Mouse (Mus musculus) hindlimb bud, embryonic 11.5 days (tissue): ENCODE measurements around the gene Rasgef1b.

Experiments
- DNase-seq: peaks from one replicate; pipeline ENCODE4 v3.0.0-alpha.2; 2012; ENCODE audit warnings: low read depth, low spot score; ENCODE audit errors: extremely low spot score

The Rasgef1b gene

DNA sequence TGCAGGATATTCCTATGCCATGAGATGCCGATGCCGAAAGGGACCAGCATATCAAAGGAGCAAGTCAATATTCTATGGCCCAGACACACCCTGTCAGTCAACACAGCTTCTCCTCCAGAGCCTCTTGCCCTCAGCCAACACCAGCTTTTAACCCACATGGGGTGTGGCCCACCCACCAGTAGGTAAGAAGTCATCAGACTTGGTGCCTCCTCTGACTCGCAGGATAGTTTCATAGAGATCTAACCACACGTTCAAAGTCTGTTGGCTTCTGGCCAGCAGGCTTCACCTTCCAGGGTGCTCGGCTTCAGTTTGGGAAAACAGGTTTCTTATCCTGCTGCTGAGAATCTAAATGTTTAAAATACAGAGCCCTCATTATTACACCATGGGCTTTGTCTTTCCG lies 399.8 kb downstream of the Rasgef1b start:
- DNase-seq: no peak

DNA sequence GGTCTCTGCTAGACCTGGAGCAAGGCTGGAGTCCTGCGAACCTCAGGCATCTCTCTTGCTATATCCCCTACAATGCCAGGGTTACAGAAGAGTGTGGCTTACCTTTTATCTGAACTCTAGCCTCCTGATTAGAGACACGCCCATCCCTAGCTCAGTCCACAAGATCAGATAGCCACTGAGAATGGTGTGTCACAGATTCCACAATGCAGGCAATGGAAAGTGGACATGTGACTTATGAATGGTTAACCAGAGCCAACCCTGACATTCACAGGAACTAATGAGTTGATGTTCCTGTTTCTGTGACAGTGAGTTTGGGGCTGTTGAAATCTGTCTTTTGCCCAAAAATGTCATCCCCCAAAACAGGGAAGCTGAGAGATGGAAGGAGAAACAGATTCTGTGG lies 401.8 kb downstream of the Rasgef1b start:
- no peak for DNase-seq

DNA sequence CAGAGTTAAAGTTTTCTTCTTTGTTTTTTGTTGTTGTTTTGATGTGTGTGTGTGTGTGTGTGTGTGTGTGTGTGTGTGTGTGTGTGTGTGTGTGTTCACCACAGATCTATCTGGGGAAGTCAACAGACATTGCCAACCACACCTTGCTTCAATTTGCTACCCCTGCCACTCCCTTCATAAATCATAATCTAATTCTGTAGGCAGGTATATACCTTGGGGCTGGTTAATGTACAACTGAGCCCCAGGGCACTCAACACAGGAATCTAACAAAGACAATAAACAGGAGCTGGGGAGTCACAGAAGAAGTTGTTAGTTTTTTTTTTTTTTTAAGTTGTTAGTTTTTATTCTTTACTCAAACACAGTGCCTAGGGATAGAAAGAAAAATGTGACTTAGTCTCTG lies 403.6 kb downstream of the Rasgef1b start:
- no peak for DNase-seq

DNA sequence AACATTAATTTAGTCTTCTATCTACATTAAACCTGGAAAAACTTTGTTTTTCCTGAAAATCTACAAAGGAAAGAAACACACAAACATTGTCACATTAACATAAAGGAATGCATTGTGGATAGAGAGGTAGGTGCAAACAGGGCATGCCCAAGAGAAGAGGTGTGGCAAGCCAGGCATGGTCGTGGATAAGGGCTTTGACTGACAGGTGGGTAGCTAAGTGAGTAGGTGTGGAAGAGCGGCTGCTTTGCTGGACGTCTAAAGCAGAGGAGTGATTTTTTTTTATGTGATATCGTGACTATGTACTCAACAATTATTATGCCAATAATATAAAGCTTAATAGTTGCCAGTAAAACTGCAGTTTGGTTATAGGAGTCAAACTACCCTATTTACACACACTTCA lies 408.1 kb downstream of the Rasgef1b start:
- no peak for DNase-seq

DNA sequence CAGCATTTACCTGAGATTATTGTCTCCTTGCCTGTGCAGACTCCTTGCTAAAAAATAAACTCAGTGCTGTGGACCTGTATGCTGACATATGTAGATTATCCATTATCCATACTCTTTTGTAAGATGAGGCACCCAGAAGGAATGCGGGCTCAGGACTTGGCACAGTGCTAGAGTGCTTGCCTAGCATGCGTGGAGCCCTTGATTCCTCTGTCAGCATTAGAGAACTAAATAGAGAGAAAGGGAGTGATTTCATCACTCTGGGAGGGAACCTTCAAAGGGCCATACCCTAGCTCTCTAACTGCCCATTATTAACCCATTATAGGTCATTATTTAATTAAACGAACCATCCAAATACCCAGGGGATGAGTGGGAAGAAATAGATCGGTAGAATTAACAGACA lies 430.9 kb downstream of the Rasgef1b start:
- DNase-seq: no peak

DNA sequence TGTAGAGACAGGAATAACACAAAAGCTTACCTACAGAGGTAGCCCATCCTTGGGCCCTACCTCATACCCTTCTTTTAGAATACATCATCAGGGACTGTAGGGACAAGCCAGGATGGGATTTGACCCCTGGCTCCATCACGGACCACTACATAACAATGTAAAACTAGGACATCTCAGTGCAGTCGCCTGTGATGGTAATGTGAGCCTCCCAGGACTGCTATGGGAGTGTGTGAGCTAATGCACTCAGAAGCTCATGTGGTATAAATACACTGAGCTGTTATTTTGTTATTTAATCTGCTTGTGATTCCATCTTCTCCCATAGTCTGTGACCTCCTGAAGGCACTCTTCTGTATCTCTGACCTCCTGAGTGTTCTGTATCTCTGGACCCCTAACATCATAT lies 432.5 kb downstream of the Rasgef1b start:
- no peak for DNase-seq

DNA sequence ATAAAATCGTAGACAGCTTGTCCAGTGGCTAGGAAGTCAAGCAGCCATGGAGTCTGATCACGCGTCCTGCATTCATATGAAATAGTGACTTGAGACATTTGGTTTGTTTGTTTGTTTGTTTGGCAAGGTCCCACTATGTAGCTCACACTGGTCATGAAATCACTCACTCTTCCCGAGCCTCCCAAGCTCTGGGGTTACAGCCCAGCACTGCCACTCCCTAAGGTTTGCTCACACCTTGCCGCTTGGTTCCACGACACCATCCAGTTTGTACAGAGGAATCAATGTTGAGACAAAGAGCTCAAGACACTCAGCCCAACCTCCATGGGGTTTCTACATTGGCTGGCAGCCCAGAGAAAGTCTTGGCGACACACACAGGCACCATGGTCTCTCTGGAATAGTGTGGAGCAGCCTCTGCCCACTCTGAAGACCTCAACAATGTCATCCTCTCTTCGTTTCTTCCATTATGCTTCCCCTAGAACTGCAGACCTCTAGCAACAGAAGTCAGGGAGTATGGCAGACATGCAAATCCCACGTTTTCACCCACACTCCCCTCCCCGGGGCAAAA lies 436.5 kb downstream of the Rasgef1b start:
- DNase-seq: no peak

DNA sequence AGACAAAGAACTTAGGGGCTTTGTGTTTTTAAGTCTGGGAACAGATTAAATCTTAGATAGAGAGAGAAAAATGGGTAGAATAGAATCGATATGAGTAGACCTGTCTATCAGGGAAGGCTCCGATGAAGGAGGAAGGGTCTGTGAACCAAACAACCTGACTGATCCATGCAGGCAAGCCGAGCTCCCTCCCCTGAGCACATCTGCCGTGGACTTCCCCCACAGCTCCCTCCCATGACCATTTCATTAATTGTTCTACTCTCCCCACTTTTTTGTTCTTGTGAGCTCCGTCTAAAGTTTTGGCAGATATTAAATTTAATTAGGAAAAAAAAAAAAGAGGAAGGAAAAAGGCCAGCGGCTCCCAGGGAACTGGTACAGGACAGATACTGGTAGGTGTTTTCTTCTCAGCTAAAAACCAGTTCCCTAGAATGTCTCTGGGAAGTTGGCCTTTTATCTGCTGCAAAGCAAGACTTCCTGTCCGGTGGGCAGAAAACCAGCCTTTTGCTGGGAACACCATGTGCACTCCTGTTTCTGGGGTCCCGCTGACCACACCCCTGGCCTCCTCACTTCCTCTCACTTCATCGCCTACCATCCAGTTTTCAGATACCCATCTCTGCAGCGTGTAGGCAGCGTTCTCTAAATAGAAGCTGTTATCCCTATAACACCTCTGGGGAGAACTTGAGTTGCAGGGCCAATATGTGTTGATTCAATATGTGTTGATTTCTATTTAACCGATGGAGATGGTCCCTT lies 437.6 kb downstream of the Rasgef1b start:
- no peak for DNase-seq

DNA sequence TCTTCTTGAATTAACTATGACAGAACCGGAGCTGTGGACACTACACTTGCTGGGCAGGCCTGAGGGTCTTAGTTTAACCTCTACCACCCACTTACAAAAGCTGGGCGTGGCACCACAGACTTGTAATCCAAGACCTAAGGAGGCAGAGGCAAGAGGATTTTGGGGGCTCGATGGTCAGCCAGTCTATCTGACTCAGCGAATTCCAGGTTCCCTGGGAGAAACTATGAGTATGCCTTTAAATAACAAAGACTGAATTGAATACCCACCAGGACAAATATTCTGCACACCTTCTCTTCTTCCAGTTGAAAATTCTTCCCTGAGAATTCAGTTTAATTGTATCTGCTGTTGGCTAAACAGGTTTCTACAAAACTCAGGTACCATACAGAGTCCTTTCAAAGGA lies 440.6 kb downstream of the Rasgef1b start:
- DNase-seq: no peak

DNA sequence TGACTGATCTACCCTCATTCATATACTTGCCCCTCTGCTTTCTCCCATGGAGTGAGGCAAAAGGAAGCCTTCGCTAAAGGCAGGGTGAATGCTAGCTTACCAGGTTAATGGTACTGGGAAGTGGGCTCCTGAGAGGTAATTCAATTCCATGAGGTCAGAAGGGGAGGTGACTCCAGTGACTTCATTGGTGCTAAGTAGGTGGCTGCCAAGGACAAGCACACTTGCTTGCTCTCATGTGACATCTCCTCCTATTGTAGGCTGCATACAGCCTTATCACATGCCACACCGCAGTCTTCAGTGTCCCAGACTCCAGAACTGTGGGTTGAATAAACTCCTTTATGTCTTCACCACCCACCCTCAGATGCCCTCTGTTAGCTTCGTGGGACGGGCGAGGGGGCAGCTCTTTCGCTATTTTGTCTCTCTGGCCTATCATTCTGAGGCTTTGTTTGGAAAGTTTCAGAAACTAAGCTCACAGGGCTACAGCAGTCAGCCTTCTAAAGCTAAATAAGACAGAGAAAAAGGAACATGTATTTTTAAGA lies 441.1 kb downstream of the Rasgef1b start:
- no peak for DNase-seq

DNA sequence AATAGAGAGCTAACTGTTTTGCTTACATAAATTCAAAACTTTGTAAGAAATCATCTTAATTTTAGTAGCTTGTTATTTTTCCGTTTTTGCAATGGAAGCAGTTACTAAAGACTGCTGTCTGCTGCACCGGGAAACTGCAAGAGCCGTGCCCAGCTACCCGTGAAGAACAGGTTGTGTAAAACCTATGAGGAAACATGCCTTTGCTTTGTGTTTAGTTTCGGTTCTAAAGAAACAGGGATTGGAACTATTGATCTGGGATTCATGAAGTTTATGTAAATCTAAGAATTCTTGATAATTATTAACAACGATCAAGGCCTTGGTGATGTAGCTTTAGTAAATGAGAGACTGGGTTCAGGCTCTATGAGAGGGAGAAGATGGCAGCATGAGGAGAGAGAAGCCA lies 442.3 kb downstream of the Rasgef1b start:
- DNase-seq: no peak

DNA sequence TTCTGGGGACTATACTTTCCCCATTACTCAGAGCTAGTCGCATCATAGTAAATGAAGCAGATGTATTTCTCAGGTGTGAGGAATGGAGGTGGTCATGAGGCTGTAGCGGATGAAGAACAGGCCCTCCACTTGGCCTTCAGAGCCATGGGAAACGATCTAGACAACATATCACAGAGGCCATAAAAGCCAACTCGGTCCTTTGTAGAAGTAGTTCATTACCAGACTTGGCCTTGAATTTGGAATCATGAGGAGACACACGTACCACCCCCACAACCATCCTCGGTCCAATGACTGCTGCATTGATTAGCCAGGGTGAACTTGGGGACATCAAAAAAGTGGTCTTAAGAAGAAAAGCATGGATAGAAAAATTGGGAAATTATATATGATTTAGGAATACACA lies 442.8 kb downstream of the Rasgef1b start:
- no peak for DNase-seq

DNA sequence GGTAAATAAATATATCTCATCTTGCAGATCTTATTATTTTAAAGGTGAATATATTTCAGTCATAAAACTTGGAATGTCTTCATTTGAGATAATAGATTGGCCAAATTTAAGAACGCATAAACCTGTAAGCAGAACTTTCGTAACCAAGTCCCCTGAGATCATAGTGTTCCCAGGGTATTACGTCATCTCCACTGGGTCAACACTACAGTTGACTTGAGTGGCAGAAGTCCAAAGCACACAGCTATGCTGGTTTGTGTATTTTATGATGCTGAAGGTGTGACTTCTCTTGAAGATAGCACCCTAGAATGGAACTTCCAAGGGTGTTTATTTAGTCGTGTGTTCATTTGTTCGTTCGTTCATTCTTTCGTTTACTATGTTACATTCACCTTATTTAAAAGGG lies 444.5 kb downstream of the Rasgef1b start:
- DNase-seq: no peak

DNA sequence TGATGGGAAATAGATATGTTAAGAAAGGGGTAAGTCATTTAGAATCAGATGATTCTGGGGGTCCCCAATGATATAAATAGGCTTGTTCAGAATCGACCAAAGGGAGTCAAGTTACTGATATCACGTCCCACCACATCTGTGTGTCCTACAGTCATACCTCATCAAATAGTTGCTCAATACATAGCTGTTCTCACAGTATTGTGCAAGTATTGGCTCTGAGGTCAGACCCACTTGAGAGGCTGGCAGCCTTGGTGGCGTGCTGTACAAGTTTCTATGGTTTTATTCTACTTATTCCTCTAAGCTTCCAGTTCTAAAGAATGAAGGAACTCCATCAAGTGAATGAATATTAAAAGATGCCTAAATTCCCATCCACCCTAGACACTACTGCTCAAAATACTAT lies 445.2 kb downstream of the Rasgef1b start:
- no peak for DNase-seq

DNA sequence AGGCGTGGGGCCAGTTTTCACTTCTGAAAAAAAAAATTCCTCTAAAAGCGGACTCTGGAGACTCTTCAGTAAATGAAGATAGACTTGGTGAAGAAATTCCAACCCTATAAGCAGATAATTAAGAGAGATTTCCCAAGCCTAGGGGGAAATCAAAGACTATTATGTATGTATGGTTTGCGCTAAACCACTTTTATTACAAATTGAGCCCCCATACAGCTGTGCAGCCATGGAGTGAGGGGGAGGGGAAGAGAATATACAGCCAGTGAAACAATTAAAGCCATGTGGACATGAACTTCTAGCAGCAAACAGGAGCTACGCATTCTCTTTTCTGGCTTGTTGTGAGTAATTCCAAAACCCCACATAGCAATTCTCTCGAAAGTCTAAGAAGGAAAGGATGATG lies 448.3 kb downstream of the Rasgef1b start:
- DNase-seq: peak; percentile 18

DNA sequence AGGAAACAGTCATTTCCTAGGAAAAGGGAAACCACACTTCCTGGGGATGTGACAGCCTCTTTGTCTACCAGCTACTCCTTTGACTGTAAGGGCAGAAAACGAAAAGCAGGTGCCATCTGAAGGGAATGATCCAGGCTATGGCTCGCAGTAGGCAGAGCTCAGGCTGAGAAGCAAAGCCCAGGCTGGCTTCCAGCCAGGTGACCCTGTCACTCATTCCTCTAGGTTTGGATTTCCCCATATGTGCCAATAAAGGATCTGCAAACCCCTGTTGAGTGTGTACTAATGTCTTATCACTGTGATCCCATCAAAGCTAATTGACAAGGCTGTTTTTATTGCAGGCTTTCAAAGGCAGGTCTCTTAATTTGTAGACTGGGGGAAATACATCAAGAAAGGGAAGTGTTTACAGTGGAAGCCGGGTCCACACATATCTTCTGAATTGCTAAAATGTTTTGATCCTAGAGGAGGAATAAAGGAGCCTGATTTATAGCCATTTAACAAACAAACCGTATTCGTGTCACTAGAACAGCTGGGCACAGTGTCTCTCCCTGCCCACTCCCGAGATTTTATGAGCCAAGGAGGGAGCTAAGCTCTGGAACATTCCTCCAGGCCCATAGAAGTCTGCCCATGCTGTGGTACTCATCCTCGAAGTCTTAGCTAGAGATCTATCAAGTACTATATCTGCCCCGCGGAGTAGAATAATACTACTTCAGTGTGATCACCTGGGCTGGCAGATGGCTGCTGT lies 449.7 kb downstream of the Rasgef1b start:
- no peak for DNase-seq

DNA sequence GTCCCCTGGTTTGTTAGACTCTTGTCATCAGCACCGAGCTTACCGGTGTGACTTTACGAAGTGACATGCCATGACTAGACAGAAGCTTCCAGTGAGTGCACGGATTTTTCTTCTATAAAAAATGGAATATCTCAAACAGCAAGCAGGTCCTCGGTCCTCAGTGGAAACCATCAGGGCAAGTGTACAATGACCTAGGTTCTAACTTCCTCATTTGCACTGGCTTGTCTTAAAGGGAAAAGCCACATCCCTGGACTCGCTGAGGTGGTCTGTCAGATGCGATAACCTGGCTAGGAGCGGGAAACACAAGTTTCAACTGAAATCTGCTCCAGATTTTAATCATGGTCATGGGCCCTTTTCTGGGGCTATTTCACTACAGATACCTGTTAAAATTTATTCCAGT lies 450.5 kb downstream of the Rasgef1b start:
- DNase-seq: no peak

DNA sequence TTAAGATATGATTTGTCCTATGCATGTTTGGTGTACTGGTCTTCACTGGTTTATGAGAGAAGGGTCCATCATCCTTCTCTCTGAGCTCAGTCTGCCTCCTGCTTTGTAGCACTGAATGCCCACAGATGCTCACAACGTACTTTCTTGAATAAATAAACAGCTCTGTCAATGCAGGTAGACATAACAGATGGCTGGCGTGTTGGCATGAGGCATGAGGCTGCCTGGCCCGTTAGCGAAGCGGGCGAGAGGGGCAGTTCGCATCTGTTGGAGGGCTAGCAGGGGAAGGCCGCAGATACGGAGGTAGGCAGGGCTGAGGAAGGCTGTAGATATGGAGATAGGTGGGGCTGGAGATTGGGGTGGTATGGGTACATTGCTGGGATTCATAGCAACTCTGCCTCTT lies 451.3 kb downstream of the Rasgef1b start:
- no peak for DNase-seq

DNA sequence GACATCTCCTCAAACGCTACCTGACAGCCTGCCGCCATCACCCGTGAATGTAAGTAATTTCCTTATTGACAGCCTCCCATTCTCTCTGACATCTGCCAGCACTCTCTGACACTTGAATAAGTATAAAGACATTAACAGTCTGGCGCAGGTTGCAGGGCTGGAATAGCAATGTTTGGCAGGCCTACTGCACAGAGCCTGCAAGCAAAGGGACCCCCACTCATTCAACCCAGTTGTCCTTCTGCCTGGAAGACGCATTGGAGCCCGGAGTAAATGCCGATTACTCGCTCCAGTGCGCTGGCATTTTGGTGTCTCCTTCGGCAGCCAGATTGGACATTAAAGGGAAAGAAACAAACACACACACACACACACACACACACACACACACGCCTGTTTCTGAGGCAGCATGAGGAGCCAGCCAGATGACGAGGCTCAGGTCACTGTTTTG lies 454.7 kb downstream of the Rasgef1b start:
- DNase-seq: no peak

DNA sequence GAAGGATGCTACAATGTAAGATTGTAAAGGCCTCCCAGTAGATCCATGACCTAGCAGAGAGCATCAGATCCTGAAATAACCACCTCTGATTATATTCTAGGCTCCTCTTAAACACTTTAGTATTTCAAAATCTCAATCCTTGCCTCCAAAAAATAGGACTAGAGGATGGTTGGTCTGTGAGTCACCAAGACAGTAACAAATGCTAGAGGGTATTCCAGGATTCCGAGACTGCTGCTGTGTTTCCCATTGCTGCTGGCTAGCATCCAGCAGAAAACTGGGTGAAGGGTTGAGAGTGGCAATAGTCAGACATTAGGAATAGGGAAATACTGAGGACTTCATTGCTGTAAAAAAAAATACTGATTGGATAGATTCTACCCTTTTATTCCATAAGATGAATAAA lies 457.3 kb downstream of the Rasgef1b start:
- DNase-seq: no peak

DNA sequence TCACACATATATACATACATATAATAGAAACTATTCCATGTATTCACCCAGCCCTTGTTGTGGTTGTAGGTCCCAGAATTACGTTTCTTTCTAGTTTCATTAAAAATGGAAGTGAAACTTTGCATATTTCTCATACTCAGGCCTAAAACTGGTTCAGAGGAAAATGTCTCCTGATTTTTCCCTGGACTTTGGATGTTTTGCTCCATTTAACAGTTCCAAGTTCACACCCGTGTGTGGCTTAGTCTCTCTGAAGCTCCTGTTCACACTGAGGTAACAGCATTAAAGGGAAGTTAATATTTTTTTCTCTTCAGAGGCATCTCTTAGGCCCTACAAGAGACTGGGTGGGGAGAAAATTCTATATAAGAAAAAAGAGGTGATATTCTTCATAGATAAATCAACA lies 459.7 kb downstream of the Rasgef1b start:
- no peak for DNase-seq

DNA sequence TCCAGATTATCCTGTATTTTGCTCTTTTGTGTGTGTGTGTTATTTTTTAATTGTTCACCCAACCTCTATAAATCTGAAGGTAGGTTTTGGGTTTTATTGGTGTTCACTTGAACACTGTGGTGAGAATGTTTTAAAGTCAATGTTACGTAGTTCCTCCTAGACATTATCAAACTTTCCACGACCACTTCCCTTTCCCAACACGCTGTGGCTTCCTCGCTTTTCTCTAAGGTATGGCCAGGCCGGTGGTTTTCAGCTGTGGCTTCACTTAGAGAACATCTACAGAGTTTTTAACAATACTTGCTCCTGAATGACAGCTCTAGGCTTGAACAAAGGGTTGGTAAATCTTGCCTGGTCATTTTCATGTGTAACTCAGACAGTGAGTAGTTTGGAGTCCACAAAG lies 461.5 kb downstream of the Rasgef1b start:
- DNase-seq: no peak
